Mouse (Mus musculus): ENCODE measurements around the gene Nle1.
"Not testable (repeated sequence)": the region's sequence is repeated elsewhere in the genome, so short reads cannot be mapped to it uniquely, and the experiment has no call there.

Gene Nle1

DNA sequence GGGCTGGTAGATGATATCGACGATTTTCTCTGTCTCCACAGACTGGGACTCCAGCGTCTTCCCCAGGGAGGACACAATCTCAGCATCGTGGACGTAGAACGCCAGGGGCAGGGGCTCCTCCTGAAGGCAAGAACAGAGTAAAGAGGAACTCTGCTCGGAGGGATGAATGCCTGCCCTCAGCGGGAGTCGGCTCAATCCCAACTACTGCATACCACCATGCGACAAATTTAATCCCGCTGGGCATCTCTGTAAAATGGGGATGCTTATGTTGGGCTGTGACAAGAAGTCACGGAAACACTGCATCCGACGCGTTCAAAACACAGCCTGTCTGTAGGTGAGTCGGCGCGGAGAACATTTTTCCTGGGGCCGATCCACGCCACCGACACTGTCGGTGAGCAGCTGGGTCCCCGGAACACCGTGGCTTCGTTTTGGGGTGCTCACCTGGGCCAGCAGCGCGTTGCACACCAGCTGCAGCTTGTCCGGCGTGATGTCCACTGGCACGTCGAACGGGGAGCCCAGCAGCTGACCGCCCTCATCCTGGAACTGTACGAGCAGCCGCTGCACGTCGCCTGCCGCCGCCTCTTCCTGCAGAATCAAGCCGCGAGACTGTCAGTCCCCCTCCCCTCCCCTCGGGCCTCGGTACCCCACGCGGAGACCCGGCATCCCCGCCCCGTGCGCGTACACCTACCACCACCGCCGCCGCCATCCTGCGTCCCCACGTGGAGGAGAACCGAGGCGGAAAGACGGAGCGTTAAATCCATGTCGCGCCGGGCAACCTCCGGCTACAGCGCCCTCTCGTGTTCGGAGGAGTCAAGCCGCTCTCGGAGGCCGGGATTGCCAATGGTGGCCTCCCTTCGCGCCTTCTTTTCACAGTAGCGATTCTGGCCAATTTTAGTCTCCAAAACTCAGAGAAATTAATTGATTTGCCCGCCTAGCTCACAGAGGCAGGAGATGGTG, at the start of gene Nle1:
Nle1 (minus strand) TSS at position 761 of the 957 bp plus-strand sequence.
- DNase-seq (ENCODE audit: low spot score): peak; percentile 79

DNA sequence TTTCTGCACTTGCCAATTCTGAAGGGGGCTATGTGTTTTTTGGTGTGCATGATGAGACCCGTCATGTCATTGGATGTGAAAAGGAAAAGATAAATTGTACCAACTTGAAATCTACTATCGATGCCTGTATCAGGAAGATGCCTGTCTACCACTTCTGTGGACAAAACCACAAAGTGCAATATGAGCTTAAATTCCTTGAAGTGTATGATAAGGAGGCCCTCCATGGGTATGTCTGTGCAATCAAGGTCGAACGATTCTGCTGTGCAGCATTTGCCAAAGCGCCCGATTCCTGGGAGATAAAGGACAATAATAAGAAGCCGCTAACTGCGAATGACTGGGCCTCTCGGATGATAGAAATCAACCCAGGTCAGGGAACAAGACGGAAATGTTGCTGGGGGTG, 48.7 kb upstream of the Nle1 start:
- DNase-seq (ENCODE audit: low spot score): no peak

DNA sequence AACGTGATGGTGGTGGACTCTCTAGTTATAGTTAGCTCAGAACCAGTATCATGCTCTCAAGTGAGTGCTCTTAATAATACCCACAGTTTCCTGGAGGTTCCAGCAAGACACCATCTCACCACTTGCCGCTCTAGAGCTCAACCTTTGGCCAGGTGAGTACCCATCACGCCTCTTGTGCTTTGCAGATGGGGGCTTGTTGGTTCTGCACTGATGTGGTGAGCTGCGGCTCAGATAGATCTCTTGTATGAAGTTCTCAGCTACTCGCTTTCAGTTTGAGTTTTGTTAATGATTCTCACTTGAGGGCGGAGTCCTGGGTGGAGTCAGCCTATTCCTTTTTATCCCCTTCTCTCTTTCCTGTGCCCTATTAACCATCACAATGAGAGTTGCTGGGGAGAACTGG, 46.4 kb upstream of the Nle1 start:
- DNase-seq (ENCODE audit: low spot score): no peak

DNA sequence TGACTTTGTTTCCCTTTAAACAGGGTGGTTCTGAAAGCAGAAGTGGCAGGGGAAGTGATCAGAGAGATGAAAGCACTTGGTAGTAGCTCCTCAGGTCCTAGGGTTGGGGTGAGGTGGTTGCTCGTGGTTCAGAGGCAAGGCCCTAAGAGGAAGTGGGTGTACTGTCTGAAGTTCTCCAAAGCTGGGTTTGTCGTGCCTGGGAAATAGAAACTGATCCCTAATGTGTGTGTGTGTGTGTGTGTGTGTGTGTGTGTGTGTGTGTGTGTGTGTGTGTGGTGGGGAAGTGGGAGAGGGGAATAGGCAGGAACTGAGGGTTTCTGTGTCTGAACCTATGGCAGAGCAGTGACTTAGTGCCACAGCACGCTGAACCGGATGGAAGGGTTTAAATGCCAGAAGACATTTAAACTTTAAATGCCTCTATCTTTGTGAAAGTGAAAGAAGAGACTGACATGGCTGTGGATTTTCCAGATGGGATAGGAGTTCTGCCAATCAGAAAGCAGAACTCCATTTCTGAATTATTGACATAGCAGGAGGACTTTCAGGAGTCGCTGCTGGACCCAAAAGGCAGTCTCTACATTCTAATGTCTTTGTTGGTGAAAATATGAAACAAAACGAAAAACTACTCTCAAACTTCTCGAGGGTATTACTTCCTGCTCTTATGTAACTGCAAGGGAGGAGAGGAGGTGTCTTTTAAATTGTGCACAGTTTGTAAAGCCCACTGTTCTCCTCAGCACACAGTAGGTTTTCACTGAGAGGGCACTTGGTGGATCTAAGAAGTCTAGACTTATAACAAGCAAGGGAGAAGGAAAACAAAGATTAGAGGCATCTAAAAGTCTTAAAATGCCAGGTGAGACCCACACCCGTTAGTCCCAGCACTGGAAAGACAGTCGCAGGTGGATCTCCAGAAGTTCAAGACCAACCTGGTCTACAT, 44.7 kb upstream of the Nle1 start:
- no peak for DNase-seq (ENCODE audit: low spot score)

DNA sequence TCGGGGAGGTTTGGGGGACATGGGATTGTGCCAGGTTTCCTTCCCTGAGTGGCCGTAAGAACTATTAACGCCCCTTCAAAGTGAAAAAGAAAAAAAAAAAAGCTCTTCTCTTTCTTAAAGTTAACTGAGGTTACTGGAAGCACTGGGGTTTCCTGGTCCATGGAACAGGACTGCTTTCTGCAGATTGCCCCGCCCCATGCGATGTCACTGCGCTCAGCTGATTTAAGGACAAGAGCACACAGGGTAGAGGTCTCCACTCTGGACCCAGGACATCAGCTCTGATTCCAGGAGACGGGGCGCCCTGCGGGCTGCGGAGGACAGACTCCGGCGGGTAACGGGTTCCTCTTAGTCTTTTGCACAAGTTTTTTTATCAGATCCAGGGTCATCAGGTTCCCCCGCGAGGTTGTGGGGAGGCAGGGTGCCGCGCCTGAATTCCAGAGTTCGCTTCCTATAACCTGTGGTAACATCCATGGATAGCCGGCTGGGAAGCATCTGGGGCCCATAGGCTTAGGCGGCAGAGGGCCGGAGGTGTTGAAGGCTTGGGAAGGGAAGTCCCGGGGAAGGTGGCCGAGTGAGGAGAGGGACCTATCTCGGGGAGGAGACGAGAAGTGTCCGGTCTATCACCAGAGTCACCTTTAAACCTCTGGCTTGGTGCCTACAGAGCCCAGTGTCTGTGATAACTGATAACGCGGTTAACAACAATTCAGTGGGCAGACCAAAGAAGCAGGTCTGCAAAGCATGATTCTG, 43.8 kb upstream of the Nle1 start:
- no peak for DNase-seq (ENCODE audit: low spot score)

DNA sequence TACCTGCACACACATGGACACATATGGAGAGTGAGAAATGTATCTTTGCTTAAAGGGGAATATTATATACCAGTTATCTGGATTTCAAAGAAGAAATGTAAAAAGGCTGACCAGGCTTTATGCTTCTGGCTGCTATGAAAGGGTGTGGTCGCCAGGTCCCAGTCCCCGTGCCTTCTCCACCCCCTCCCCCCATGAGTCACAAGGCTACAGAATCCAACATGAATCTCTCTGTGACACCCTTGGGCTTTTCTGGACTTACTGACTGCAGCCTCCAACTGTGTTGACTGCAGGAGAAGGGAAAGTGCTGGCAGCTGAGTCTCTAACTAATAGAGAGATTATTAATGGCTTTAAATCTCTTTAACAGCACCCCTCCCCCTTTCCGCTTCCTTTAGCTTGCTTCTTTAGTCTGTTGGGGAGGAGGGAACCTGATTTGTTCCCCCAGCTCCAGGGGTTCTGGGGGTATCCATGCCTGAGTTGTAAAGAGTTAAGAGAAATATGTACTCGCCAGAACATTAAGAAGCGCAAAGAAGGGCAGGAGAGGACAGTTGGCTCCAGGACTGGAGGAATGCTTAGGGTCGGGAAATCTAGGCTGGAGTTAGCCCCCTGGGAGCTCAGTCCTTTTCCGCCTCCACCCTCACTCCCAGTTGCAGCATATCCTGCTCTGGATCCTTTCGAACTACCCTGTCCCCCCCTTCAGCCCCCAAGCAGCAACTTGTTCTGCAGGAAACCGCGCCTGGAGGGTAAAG, 42.7 kb upstream of the Nle1 start, which contains the start of gene Slfn5:
Slfn5 (plus strand) TSS at position 614 of the 746 bp plus-strand sequence.
- DNase-seq (ENCODE audit: low spot score): no peak

DNA sequence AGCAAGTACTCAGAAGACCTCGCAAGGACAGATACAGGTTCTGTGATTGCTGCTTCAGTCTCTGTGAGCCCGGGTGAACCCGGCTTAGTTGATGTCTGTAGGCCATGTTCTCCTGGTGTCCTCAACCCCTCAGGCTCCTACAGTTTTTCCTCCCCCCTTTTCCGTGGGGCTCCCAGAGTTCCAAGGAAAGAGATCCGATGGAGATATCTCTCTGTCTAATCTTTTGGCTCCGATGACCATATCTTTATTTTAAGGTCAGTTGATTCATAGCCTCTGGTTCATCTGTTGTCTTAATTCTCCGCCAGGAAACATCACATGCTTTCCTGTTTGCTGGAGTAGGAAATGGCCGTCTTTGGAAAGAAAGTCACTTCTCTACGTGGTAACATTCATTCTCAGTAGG, 40.8 kb upstream of the Nle1 start:
- DNase-seq (ENCODE audit: low spot score): no peak

DNA sequence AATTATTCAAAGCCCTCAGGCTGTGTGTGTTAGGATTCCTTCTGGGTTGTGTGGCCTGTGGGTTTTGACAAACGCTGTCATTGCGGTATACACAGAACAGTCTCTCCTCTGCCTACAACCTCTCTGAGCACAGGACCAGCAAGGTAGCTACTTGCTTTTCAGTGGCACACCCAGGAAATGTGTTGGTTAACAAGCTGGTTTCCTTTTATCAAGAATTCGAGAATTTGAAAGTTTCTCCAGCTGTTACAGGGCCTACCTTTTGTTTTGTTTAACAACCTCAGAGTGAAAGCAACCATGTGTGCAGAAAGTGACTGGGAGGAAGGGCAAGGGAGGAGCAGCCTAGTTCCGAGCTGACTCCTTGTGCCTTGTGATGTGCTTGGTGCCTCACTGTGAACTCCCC, 39.2 kb upstream of the Nle1 start:
- DNase-seq (ENCODE audit: low spot score): no peak

DNA sequence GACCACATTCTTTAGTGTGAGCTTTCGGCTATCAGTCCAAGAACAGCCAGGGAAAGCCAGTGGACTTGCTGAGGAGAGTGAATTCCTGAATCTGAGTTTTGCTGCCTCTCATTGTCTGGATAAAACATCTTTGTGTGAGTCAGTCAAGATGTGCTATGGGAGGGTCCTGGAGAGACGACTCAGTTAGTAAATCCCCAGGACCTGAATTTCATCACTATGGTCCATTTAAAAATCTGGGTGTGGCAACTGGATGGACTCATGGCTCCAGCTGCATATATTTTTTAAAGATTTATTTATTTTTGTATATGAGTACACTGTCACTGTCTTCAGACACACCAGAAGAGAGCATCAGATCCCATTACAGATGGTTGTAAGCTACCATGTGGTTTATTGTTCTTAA, 37.4 kb upstream of the Nle1 start:
- no peak for DNase-seq (ENCODE audit: low spot score)

DNA sequence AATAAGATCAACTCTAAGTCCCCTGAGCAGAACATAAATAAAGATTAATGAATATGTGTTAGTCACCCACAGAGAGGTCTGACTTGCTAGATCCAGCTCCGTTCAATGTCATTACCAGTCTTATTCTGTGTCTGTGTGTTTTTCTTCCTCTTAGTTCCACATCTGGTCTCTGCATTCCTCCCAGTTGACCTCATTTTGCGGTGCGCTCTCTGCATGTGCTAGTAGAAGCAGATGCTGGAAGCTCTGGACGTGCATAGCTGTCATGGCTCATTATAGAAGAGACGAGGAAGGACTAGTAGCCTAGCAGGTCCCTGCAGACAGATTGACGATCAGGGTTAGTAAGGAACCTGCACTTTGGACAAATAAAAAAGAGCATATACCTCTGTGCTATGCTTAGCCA, 35.1 kb upstream of the Nle1 start:
- no peak for DNase-seq (ENCODE audit: low spot score)

DNA sequence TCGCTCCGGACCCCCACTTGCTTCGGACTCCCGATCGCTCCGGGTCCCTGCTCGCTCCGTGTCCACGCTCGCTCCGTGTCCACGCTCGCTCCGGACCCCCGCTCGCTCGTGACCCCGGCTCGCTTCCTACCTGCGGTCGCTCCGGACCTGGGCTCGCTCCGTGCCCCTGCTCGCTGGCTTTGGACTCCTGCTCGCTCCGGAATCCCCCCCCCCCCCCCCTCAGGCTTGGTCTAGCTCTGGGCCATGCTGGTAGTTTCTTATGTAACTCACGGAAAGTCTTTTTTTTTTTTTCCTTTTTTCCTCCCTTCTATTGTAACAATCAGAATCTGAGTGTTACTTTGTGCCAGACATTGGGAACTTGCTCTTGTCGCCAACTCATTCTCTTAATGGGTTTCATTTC, 25.0 kb upstream of the Nle1 start:
- DNase-seq (ENCODE audit: low spot score): no peak

DNA sequence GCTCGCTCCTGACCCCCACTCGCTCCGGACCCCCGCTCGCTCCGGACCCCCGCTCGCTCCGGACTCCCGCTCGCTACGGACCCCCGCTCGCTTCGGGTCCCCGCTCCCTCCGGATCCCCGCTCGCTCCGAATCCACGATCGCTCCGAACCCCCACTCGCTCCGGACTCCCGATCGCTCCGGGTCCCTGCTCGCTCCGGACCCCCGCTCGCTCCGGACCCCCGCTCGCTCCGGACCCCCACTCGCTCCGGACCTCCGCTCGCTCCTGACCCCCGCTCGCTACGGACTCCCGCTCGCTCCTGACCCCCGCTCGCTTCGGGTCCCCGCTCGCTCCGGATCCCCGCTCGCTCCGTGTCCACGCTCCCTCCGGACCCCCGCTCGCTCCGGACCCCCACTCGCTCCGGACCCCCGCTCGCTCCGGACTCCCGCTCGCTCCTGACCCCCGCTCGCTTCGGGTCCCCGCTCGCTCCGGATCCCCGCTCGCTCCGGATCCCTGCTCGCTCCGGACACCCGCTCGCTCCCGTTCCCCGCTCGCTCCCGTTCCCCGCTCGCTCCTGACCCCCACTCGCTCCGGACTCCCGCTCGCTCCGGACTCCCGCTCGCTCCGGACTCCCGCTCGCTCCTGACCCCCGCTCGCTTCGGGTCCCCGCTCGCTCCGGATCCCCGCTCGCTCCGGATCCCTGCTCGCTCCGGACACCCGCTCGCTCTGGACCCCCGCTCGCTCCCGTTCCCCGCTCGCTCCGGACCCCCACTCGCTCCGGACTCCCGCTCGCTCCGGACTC, 23.6 kb upstream of the Nle1 start:
- DNase-seq (ENCODE audit: low spot score): not testable (repeated sequence)

DNA sequence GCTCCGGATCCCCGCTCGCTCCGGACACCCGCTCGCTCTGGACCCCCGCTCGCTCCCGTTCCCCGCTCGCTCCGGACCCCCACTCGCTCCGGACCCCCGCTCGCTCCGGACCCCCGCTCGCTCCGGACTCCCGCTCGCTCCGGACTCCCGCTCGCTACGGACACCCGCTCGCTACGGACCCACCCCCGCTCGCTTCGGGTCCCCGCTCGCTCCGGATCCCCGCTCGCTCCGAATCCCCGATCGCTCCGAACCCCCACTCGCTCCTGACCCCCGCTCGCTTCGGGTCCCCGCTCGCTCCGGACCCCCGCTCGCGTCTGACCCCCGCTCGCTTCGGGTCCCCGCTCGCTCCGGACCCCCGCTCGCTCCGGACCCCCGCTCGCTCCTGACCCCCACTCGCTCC, 22.9 kb upstream of the Nle1 start:
- DNase-seq (ENCODE audit: low spot score): not testable (repeated sequence)

DNA sequence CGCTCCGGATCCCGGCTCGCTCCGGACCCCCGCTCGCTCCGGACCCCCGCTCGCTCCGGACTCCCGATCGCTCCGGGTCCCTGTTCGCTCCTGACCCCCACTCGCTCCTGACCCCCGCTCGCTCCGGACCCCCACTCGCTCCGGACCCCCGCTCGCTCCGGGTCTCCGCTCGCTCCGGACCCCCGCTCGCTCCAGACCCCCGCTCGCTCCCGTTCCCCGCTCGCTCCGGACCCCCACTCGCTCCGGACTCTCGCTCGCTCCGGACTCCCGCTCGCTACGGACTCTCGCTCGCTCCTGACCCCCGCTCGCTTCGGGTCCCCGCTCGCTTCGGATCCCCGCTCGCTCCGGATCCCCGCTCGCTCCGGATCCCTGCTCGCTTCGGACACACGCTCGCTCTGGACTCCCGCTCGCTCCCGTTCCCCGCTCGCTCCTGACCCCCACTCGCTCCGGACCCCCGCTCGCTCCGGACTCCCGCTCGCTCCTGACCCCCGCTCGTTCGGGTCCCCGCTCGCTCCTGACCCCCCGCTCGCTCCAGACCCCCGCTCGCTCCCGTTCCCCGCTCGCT, 22.3 kb upstream of the Nle1 start:
- DNase-seq (ENCODE audit: low spot score): not testable (repeated sequence)

DNA sequence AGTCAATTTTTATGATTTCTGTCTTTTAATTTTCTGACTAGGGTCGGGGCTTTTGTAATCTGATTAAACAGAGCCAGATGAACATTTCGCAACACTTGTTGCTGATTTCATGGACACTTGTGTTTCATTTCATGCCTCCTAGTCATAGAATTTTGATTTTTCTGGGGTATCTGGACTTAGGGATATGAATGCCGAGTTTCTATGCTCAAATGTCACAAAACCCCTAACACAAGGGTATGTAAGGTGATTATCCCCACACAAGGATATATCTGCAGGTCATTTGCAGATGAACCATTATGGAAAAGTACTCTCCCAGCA, 21.4 kb upstream of the Nle1 start:
- DNase-seq (ENCODE audit: low spot score): no peak

DNA sequence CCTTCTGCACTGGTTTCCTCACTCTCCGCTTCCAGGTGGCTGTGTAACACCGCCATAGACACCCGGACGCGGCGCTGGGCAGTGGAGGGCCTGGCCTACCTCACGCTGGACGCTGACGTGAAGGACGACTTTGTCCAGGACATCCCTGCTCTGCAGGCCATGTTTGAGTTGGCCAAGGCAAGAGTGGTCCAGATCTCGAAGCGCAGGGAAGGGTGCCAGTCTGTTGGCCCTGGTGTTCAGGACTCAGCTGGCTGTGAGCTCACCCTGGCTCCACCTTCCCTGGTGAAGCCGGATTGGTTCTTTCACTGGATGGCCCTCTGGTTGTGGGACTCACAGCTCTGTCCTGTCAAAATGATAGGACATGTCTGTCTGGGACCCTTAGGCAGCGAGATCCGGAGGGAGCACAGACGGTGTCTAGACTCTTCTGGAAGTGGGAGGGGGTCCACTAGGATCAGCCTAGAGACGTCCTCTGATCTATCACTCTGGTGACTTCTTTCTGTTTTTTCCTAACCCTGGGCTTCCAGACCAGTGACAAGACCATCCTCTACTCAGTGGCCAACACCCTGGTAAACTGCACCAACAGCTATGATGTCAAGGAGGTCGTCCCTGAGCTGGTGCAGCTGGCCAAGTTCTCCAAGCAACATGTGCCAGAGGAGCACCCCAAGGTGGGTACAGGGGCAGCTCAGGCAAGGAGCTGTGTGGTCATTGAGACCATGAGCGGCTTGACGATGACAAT, 20.9 kb upstream of the Nle1 start:
- DNase-seq (ENCODE audit: low spot score): no peak

DNA sequence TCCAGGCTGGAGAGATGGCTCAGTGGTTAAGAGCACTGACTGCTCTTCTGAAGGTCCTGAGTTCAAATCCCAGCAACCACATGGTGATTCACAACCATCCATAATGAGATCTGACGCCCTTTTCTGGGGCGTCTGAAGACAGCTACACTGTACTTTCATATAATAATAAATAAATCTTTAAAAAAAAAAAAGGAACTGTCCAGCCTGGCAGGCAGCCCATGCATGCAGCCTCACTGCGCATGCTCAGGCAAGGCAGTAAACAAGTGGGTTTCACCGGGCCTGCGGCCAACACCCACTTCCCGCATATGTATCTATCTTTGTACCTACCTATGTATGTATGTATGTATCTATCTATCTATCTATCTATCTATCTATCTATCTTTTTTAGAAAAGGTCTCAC, 15.7 kb upstream of the Nle1 start:
- not testable (repeated sequence) for DNase-seq (ENCODE audit: low spot score)

DNA sequence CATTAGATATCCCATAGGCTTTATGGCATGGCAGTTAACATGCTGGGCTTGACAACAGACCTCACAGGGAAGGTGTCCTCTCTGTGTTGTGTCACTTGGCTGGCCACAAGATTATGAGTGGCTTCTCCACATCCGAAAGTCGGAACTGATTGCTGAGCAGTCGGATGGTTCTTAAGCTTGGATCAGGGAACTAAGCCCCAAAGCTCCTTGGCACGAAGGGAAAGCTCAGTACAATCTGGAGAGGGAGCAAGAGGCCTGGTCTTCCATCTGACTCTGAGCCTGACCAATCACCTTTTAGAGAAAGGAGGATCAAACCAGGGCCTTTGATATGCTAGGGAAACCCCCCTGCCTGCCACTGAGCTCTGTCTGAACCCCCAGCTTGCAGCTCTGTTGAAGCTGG, 13.5 kb upstream of the Nle1 start:
- DNase-seq (ENCODE audit: low spot score): no peak

DNA sequence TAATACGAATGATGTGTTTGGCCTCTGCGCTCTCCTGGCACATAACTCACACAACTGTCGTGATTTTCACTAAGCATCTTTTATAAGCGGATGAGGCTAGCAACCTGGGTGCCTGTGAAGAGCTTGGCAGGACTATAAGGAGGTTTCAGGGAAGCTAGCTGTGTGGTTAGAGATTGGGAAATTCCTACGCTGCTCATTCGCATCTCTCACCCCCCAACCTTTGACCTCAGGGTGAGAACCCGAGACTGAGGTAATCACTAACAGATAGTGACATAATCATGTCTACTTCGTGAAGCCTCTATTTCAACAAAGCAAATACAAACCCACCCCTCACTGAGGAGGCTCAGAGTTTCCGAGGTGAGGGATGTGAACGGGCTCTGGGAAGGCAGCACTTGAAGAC, 12.6 kb upstream of the Nle1 start:
- DNase-seq (ENCODE audit: low spot score): no peak
